Mouse (Mus musculus) urinary bladder, adult 2 months (tissue): ENCODE measurements around the gene Gm49355. TPM values are rescaled to one million over a fixed set of nuclear protein-coding genes. Genes with fewer than 3 reads are reported as not detected.
A peak's percentile ranks its signal among the peaks of the same experiment; 100 is the strongest.
"Not testable (repeated sequence)": the region's sequence is repeated elsewhere in the genome, so short reads cannot be mapped to it uniquely, and the experiment has no call there.

ENCODE experiments used
- DNase-seq: peaks from one replicate; pipeline ENCODE4 v3.0.0; 2022; ENCODE audit warnings: low spot score
- polyA plus RNA-seq: library from polyadenylated mRNA; depleted of rRNA; stranded (reverse); fragments of >200 nt; gene quantifications from 2 replicates; pipeline ENCODE4 v1.2.3, GENCODE M21; 2012; rRNA removed

Gene Gm49355
- polyA plus RNA-seq = 0.15 TPM in 2 replicates

DNA sequence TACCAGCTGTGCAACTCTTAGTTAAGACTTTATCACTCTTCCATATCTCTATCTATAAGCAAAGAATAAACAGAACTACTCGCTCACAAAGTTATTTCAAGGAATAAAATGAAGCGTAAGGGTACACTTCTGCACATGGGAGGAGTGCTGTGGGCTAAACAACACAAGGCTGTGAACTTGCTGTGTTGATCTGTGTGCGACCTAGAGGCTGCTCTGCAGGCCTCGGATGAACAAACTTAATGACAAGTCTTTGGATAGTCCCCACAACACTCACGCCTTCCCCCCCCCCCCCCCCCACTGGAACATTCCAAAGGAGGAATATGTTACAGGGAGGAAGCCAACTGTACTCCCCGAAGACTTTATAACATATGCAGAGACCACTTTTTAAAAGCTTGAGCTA is at the start of gene Gm49355:
Gene Gm49355, plus strand, starts transcription at position 336 of the 400 bp plus-strand sequence.
- no peak for DNase-seq

GRCm38 (mm10) chr14:12243726-12244125 is 40.0 kb upstream of the Gm49355 start:
- no peak for DNase-seq

DNA sequence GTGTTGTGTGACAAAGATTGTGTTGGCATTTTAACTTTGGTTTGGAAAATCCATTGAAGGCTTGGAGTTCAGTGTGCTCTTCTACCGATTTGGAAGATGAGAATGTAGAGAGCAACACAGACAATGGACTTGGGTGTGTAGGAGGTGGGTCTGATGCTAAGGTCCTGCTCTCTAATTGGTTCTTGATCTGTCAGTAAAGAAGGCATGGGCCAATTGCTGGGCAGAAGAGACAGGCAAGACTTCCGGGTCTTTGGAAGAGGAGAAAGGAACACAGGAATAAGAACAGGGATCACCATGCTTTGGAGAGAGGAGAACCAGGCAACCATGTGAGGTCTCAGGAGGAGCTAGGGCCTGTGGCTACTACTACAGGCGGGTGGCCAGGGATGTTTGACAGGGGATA is 7.7 kb upstream of the Gm49355 start:
- DNase-seq = no peak

DNA sequence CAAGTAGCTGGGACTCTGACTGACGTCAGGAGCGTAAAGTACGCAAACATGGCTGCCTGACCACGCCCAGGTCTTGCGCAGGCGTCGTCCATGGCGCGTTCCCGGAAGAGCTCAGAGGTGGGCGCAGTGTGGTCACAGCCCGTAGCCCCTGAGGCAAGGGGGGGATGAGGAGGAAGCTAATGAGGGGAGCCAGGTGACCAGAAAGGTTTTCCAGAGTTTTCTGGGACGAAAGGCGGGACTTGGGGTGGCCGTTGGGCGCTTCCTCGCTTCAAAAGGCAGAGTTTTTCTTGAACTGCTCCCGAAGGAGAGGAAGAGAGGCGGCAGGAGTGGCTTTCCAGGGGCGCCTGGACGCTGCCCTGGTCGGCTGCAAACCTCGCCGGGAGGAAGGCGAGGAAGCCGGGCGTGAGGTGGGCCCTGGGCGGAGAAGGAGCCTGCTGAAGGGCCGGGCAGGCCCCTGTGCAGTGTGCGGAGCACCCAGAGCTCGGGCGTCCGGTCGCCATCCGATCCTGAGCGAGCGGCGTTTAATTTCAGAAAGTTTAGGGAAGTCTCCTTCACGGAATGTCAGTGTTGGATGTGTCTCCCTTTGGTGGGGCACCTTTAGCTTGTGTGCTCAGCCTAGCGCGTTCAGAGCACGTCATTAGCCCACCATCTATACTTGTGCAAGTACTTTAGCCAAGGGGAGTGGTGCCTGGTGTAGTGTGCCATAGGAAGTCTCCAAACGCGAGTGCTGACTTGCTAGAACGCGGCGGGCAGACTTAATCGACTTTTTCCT is 551 bp downstream of the Gm49355 start, which contains the start of gene 3830406C13Rik:
Gene 3830406C13Rik, plus strand, starts transcription at position 33 of the 772 bp plus-strand sequence.
- DNase-seq = peak; percentile 70

GRCm38 (mm10) chr14:12289747-12290146 is 6.0 kb downstream of the Gm49355 start:
- DNase-seq = not testable (repeated sequence)

- DNase-seq = no peak
These were observed 12.6 kb downstream of the Gm49355 start for GRCm38 (mm10) chr14:12296391-12296790.

DNA sequence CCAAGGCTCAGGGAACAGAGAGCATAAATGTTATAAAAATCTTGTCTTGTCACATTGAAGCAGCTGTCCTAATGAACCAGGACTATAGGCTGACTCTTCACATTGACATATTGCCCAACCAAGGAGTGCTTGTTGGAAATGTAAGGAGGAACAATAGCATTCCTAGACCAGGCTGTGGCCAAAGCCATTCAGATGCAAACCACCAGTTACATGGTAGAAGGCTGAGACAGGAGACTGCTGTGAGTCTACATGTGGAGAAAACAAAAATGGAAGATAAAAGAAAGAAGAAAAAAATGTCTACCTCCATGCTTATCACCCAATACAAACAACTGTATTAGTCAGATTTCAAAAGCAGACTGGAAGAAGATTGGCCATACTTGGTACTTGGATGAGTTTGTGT is 15.4 kb downstream of the Gm49355 start:
- DNase-seq = no peak

DNA sequence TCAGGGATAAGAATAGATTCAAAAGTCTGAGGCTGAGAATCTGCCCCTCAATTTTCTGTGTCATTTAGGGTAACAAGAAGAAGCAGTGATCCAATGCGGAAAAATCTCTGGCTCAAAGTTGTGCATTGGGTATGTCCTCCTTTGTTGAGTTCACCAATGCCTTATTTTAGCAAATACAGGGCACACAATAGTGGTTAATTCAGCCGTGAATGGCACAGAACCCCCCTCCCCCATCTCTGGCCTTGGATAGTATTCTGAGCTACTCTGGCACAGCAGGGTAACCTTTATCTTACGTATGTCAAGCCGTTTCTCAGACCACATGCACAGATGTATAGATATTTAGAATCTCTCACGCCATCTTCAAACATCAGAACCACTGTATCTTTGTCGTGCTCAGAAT is 15.9 kb downstream of the Gm49355 start:
- DNase-seq = no peak

GRCm38 (mm10) chr14:12300275-12300674 is 16.5 kb downstream of the Gm49355 start:
- no peak for DNase-seq

GRCm38 (mm10) chr14:12300677-12301076 is 16.9 kb downstream of the Gm49355 start:
- no peak for DNase-seq

DNA sequence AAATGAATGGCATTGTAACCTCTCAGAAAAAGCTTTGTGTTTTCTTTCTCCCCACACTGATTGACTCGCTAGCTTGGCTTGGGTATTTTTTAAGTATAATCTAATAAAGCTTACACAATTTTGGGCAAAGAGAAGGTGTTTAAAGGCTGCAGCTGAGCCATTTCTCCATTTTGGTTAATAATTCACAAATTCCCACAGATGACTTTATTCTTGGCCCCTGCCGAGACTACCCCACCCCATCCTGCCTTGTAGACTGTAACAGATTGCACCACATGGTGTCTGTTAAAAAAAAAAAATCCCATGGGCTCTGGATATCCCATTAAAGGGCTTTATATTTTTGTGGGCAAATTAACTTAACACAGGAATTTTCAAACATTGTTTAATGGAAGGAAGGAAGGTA is 19.3 kb downstream of the Gm49355 start:
- no peak for DNase-seq

GRCm38 (mm10) chr14:12333622-12334021 is 49.8 kb downstream of the Gm49355 start:
- DNase-seq = no peak

GRCm38 (mm10) chr14:12334925-12335324 is 51.1 kb downstream of the Gm49355 start:
- no peak for DNase-seq

- DNase-seq = no peak
These were observed 53.7 kb downstream of the Gm49355 start for GRCm38 (mm10) chr14:12337421-12337997.

- DNase-seq = no peak
These were observed 54.4 kb downstream of the Gm49355 start for GRCm38 (mm10) chr14:12337998-12338809.

DNA sequence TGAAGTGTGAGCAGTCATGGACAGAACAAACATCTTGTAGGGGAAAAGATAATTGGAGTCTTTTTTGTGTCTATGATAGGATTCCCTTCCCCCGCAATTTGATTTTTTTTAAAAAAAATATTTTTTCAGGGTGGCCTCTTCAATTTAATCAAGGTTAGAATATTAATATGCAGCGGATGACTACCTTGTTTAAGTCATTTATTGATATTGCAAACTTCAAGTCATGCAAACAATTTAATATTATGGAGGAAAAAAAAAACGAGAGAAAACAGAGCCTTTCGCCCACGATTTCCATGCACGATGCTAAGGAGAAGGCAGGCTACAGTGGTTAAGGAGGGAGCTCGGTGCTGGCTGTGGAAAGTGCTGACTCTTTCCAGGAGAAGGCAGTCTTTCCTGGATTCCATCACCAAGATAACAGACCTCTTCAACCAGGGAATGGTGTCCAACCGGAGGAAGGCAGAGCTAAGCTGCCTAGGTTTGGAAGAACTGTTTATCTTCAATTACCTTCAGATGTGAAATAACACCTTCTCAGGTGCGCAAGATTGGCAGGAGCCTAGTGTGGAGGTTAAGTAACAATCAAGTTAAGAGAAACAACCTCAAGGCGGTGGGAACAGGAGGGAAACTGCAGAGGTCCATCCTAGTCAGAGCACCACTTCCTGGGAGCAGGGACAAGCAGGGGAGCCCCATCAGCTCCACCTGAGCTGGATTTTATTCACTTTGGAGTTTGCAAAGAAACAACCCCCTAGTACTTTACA is 55.2 kb downstream of the Gm49355 start:
- no peak for DNase-seq

GRCm38 (mm10) chr14:12340238-12341074 is 56.7 kb downstream of the Gm49355 start:
- DNase-seq = no peak

- DNase-seq = no peak
These were observed 57.5 kb downstream of the Gm49355 start for GRCm38 (mm10) chr14:12341075-12341788.

DNA sequence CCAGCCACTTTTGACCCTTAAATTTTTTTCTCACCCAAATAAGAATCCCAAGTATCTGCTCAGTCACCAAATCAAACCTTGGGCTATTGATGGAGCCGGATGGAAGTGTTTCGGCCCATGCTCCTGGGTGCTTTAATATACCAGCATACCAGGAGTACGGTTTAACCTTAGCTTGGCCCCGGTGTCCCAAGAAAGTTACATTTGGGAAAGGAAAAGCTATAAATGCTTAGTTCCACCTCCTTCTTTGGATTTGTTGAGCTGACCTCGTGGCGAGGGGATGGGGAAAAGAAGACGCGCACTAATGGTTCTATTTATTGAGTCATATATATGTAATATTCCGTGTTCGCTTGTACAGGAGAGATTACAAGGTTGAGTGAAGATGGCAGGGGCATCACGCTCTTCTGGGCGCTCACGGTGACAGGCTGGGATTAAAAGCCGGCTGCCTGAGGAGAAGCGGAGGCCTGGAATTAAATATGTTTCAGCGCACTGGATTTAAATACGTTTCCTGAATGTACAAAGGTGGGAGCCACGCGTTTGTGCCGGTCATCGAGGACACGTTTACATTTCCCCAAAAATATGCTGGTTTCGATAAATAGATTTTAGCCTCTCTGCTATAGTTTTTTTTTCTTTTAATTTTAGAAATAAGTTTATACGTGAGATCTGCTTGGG is 58.1 kb downstream of the Gm49355 start:
- DNase-seq = no peak
